Mouse (Mus musculus): ENCODE results near the gene Olfr630. TPM values are rescaled to one million over a fixed set of nuclear protein-coding genes. Genes with fewer than 3 reads are reported as not detected.
"Not testable (repeated sequence)": the region's sequence is repeated elsewhere in the genome, so short reads cannot be mapped to it uniquely, and the experiment has no call there.

The Olfr630 gene
- not detected in 2 replicates for polyA plus RNA-seq (2014; fragmentation: Nextera tagmentation; extraction: Ambion mirVana)

DNA sequence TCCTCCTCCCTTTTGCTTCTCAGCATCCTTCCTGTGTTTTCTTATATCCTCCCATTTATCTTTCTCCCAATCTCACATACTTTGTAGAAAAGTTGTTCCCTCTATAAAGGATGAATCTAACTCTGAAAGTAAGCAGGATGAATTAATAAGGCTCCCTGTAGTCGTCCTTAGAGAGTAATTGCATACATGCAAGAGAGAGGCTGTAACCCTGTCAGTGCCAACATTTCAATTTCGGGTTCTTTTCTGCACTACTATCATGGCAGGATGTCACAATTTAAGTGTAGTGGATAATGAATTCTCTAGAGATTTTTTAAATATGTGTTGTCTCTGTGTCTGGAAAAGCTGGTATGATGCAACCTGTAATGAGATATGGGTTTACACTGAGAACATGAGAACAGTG is at the start of gene Olfr630:
Gene Olfr630, minus strand, starts transcription at position 101 of the 400 bp plus-strand sequence.
- no peaks in the 10 kb centered on the region for H3K9me3 ChIP-seq (ENCODE audit: control insufficient read depth, low read length)
- H3K4me1 ChIP-seq (ENCODE audit: control insufficient read depth, insufficient read depth, low read length) = no peaks in the 10 kb centered on the region
- WGBS = 49% methylated on average over 2 of the region's 2 CpGs
- H3K27ac ChIP-seq (ENCODE audit: low read depth, low read length) = no peak within 1 kb of the TSS
- H3K36me3 ChIP-seq (ENCODE audit: control insufficient read depth, insufficient read depth, low read length) = no peaks in the 10 kb centered on the region
- H3K27me3 ChIP-seq (ENCODE audit: control insufficient read depth, insufficient read depth, low read length) = no peaks in the 10 kb centered on the region
- H3K9ac ChIP-seq (replicated peaks; ENCODE audit: low read depth, low read length) = no peak within 1 kb of the TSS
- H3K4me3 ChIP-seq (ENCODE audit: low read depth, low read length) = no peak within 1 kb of the TSS
- H3K4me2 ChIP-seq (ENCODE audit: low read depth, low read length) = no peak within 1 kb of the TSS
- ATAC-seq (ENCODE audit: low read depth) = no peak

DNA sequence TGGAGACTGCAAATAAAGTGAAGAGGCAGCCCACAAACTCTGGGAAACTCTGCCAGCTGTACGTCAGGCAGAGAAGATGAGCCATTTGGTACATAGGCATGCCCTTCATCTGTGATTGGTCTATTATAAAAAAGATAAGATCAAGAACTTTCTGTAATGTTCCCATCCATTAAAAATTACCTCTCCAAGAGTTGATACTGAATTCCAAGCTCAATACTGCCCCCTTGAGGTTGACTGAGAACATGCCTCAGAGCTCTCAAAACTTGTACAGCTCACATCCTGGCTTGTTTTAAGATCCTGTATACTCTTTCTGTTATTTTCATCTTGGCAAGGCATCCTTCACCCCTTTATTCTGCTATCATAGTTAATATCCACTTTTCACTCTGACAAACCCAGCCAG is 49.7 kb upstream of the Olfr630 start:
- no peak overlapping the region for H3K27ac ChIP-seq (ENCODE audit: low read depth, low read length)

DNA sequence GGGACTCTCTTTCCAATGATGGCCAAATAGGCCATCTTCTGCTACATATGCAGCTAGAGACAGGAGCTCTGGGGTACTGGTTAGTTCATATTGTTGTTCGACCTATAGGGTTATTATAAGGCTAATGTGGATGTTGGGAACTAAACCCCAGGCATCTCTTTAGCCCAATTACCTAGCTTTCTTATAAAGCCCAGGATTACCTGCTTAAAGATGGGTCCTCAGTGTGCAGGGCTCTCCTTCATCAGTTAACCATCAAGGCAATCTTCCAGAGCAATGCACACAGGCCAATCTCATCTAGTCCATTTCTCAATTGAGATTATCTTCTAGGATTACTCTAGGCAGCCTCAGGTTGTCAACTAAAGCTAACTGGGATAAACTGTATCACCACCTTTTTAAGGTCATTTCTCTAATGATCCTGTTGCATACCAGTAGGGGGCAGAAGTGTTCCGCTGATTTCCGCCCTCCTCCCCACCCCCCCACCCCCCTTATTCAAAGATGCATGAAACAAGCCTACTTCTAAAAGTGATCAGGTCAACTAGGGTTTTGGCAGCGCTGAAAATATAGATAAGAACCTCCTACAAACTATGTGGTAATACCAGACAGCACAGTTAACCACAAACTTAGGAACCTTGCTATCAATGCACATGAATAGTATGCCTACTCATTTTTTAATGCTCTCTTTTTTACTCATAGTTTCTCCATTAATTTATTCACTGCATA is 35.7 kb upstream of the Olfr630 start:
- Histone ChIP-seq H3K4me1 (ENCODE audit: control insufficient read depth, insufficient read depth, low read length) (no peaks in the 10 kb centered on the region), H3K27ac (ENCODE audit: low read depth, low read length) (no peak overlapping the region), H3K9ac (replicated peaks; ENCODE audit: low read depth, low read length) (no peak overlapping the region), H3K27me3 (ENCODE audit: control insufficient read depth, insufficient read depth, low read length) (no peaks in the 10 kb centered on the region), H3K4me2 (ENCODE audit: low read depth, low read length) (no peak overlapping the region), H3K9me3 (ENCODE audit: control insufficient read depth, low read length) (no peaks in the 10 kb centered on the region), H3K4me3 (ENCODE audit: low read depth, low read length) (no peak overlapping the region), H3K36me3 (ENCODE audit: control insufficient read depth, insufficient read depth, low read length) (no peaks in the 10 kb centered on the region)
- WGBS = 31% methylated on average over 4 of the region's 4 CpGs
- ATAC-seq (ENCODE audit: low read depth) = no peak

More for the DNA sequence above, 49.7 kb upstream of the Olfr630 start:
- no peaks in the 10 kb centered on the region for H3K4me1 ChIP-seq (ENCODE audit: control insufficient read depth, insufficient read depth, low read length)
- ATAC-seq (ENCODE audit: low read depth) = no peak
- no peaks in the 10 kb centered on the region for H3K36me3 ChIP-seq (ENCODE audit: control insufficient read depth, insufficient read depth, low read length)
- WGBS = 71% methylated on average over 1 of the region's 1 CpGs
- H3K9me3 ChIP-seq (ENCODE audit: control insufficient read depth, low read length) = no peaks in the 10 kb centered on the region
- H3K27me3 ChIP-seq (ENCODE audit: control insufficient read depth, insufficient read depth, low read length) = no peaks in the 10 kb centered on the region
- no peak overlapping the region for H3K4me2 ChIP-seq (ENCODE audit: low read depth, low read length)
- no peak overlapping the region for H3K9ac ChIP-seq (replicated peaks; ENCODE audit: low read depth, low read length)
- no peak overlapping the region for H3K4me3 ChIP-seq (ENCODE audit: low read depth, low read length)

DNA sequence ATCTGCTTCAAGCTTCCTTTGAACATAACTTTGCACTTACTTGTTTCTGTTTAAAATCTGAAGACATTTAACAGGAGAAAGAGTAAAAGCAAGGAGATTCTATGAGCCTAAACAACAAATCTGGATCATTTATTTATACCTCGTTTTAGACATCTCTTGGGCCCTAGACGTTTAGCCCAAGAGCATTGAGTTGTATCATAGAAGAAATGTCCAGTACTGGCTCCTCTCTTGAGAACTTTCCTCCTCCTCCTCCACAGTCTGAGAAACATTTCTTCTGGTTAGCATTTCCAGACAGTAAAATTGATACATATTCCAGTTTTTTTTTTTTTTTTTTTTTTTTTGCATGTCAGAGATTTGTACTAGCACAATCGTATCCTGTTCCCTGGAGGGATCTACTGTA is 34.6 kb upstream of the Olfr630 start, which contains the start of gene Olfr67:
Gene Olfr67, minus strand, starts transcription at position 101 of the 400 bp plus-strand sequence.
- Histone ChIP-seq H3K9ac (replicated peaks; ENCODE audit: low read depth, low read length) (no peak within 1 kb of the TSS), H3K27ac (ENCODE audit: low read depth, low read length) (no peak within 1 kb of the TSS), H3K4me3 (ENCODE audit: low read depth, low read length) (no peak within 1 kb of the TSS), H3K4me2 (ENCODE audit: low read depth, low read length) (no peak within 1 kb of the TSS), H3K27me3 (ENCODE audit: control insufficient read depth, insufficient read depth, low read length) (no peaks in the 10 kb centered on the region), H3K4me1 (ENCODE audit: control insufficient read depth, insufficient read depth, low read length) (no peaks in the 10 kb centered on the region), H3K9me3 (ENCODE audit: control insufficient read depth, low read length) (no peaks in the 10 kb centered on the region), H3K36me3 (ENCODE audit: control insufficient read depth, insufficient read depth, low read length) (no peaks in the 10 kb centered on the region)
- ATAC-seq (ENCODE audit: low read depth) = no peak
- WGBS = 83% methylated on average over 3 of the region's 3 CpGs

DNA sequence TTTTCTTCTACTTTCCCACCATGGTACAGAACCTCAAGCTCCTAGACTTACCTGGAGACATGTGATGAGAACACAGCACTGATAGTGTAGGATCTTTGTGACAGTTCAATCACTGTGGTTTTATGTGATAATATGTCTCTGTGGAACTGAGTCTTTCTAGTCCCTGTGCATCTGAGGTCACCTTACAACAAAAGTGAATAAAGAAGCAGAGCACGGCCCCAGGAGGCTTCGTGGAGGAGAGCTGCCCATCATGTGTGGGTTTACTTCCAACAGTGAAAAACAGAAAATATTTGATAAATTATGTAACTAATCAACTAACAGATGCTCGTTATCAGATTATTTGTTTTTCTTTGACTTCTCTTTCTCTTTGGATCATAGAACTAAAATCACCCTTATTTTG is 22.5 kb upstream of the Olfr630 start, which contains the start of gene Olfr68:
Gene Olfr68, minus strand, starts transcription at position 101 of the 400 bp plus-strand sequence.
- Histone ChIP-seq H3K4me3 (ENCODE audit: low read depth, low read length) (no peak within 1 kb of the TSS), H3K27me3 (ENCODE audit: control insufficient read depth, insufficient read depth, low read length) (no peaks in the 10 kb centered on the region), H3K9ac (replicated peaks; ENCODE audit: low read depth, low read length) (no peak within 1 kb of the TSS), H3K36me3 (ENCODE audit: control insufficient read depth, insufficient read depth, low read length) (no peaks in the 10 kb centered on the region), H3K4me2 (ENCODE audit: low read depth, low read length) (no peak within 1 kb of the TSS), H3K4me1 (ENCODE audit: control insufficient read depth, insufficient read depth, low read length) (no peaks in the 10 kb centered on the region), H3K27ac (ENCODE audit: low read depth, low read length) (no peak within 1 kb of the TSS), H3K9me3 (ENCODE audit: control insufficient read depth, low read length) (no peaks in the 10 kb centered on the region)
- ATAC-seq (ENCODE audit: low read depth) = no peak
- WGBS = 81% methylated on average over 3 of the region's 3 CpGs

DNA sequence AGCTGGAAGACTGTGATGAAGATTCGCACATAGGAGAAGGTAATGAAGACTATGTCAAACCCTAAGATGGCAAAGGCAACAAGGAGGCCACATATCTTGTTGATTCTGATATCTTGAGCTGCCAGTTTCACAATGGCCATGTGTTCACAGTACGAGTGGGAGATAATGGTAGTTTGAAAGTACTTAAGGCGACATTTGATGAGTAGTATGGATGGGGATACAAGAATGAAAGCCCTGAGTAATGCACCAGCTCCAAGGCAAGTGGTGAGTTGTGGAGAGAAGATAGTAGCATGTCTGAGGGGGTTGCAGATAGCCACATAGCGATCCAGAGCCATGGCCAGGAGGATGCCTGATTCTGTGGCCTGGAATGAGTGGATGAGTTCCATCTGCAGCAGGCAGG is 20.5 kb upstream of the Olfr630 start:
- not testable (repeated sequence) for H3K36me3 ChIP-seq (ENCODE audit: control insufficient read depth, insufficient read depth, low read length); H3K27me3 ChIP-seq (ENCODE audit: control insufficient read depth, insufficient read depth, low read length); H3K4me3 ChIP-seq (ENCODE audit: low read depth, low read length); H3K27ac ChIP-seq (ENCODE audit: low read depth, low read length); H3K4me2 ChIP-seq (ENCODE audit: low read depth, low read length); ATAC-seq (ENCODE audit: low read depth); H3K9ac ChIP-seq (replicated peaks; ENCODE audit: low read depth, low read length); H3K4me1 ChIP-seq (ENCODE audit: control insufficient read depth, insufficient read depth, low read length); H3K9me3 ChIP-seq (ENCODE audit: control insufficient read depth, low read length)
- WGBS = 94% methylated on average over 4 of the region's 4 CpGs

DNA sequence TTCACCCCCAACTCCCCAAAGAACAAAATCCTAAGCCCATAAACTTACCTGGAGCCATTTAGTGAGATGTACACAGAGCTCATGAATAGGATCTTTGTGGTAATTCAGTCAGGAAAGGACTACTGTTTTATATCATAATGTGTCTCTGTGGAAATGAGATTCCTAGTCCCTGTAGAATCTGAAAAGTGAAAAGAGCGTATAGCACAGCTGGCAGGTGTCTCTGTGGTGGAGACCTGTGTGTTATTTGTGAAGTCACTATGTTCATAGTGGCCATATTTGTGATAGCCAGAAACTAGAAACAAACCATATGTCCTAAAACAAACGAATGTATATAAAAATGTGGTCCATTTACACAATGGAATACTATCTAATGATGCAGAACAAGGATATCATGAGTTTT is 14.4 kb upstream of the Olfr630 start, which contains the start of gene Olfr69:
Gene Olfr69, minus strand, starts transcription at position 101 of the 400 bp plus-strand sequence.
- Histone ChIP-seq H3K27ac (ENCODE audit: low read depth, low read length) (no peak within 1 kb of the TSS), H3K4me3 (ENCODE audit: low read depth, low read length) (no peak within 1 kb of the TSS), H3K9ac (replicated peaks; ENCODE audit: low read depth, low read length) (no peak within 1 kb of the TSS), H3K36me3 (ENCODE audit: control insufficient read depth, insufficient read depth, low read length) (no peaks in the 10 kb centered on the region), H3K4me1 (ENCODE audit: control insufficient read depth, insufficient read depth, low read length) (no peaks in the 10 kb centered on the region), H3K27me3 (ENCODE audit: control insufficient read depth, insufficient read depth, low read length) (no peaks in the 10 kb centered on the region), H3K4me2 (ENCODE audit: low read depth, low read length) (no peak within 1 kb of the TSS), H3K9me3 (ENCODE audit: control insufficient read depth, low read length) (no peaks in the 10 kb centered on the region)
- 81% methylated on average over 2 of the region's 2 CpGs for WGBS
- ATAC-seq (ENCODE audit: low read depth) = no peak

DNA sequence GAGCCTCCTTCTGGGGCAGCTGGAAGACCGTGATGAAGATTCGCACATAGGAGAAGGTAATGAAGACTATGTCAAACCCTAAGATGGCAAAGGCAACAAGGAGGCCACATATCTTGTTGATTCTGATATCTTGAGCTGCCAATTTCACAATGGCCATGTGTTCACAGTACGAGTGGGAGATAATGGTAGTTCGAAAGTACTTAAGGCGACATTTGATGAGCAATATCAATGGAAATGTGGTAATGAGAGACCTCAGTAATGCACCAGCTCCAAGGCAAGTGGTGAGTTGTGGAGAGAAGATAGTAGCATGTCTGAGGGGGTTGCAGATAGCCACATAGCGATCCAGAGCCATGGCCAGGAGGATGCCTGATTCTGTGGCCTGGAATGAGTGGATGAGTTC is 10.6 kb upstream of the Olfr630 start:
- not testable (repeated sequence) for H3K4me1 ChIP-seq (ENCODE audit: control insufficient read depth, insufficient read depth, low read length); H3K9ac ChIP-seq (replicated peaks; ENCODE audit: low read depth, low read length); H3K4me2 ChIP-seq (ENCODE audit: low read depth, low read length); ATAC-seq (ENCODE audit: low read depth); H3K36me3 ChIP-seq (ENCODE audit: control insufficient read depth, insufficient read depth, low read length); H3K9me3 ChIP-seq (ENCODE audit: control insufficient read depth, low read length); H3K27me3 ChIP-seq (ENCODE audit: control insufficient read depth, insufficient read depth, low read length); H3K27ac ChIP-seq (ENCODE audit: low read depth, low read length); H3K4me3 ChIP-seq (ENCODE audit: low read depth, low read length)
- 95% methylated on average over 6 of the region's 6 CpGs for WGBS

DNA sequence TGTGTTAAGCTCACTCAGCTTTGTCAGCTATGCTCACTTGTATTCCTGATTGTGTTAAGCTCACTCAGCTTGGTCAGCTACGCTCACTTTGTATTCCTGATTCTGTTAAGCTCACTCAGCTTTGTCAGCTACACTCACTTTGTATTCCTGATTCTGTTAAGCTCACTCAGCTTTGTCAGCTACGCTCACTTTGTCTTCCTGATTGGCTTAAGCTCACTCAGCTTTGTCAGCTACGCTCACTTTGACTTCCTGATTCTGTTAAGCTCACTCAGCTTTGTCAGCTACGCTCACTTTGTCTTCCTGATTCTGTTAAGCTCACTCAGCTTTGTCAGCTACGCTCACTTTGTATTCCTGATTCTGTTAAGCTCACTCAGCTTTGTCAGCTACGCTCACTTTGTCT is 5.1 kb upstream of the Olfr630 start:
- H3K9me3 ChIP-seq (ENCODE audit: control insufficient read depth, low read length); ATAC-seq (ENCODE audit: low read depth); H3K9ac ChIP-seq (replicated peaks; ENCODE audit: low read depth, low read length); H3K4me3 ChIP-seq (ENCODE audit: low read depth, low read length); H3K4me2 ChIP-seq (ENCODE audit: low read depth, low read length); H3K4me1 ChIP-seq (ENCODE audit: control insufficient read depth, insufficient read depth, low read length); H3K27ac ChIP-seq (ENCODE audit: low read depth, low read length); H3K36me3 ChIP-seq (ENCODE audit: control insufficient read depth, insufficient read depth, low read length); H3K27me3 ChIP-seq (ENCODE audit: control insufficient read depth, insufficient read depth, low read length): not testable (repeated sequence)
- WGBS = 83% methylated on average over 6 of the region's 6 CpGs

Data from neural tube, embryonic 14.5 days (tissue).